Mouse (Mus musculus): Measurements from ENCODE around the gene Patz1.
A peak's percentile ranks its signal among the peaks of the same experiment; 100 is the strongest.

The Patz1 gene

GRCm38 (mm10) chr11:3330991-3331750 lies 42.5 kb downstream of the Patz1 start:
- no peak for DNase-seq (ENCODE audit: low read depth)

DNA sequence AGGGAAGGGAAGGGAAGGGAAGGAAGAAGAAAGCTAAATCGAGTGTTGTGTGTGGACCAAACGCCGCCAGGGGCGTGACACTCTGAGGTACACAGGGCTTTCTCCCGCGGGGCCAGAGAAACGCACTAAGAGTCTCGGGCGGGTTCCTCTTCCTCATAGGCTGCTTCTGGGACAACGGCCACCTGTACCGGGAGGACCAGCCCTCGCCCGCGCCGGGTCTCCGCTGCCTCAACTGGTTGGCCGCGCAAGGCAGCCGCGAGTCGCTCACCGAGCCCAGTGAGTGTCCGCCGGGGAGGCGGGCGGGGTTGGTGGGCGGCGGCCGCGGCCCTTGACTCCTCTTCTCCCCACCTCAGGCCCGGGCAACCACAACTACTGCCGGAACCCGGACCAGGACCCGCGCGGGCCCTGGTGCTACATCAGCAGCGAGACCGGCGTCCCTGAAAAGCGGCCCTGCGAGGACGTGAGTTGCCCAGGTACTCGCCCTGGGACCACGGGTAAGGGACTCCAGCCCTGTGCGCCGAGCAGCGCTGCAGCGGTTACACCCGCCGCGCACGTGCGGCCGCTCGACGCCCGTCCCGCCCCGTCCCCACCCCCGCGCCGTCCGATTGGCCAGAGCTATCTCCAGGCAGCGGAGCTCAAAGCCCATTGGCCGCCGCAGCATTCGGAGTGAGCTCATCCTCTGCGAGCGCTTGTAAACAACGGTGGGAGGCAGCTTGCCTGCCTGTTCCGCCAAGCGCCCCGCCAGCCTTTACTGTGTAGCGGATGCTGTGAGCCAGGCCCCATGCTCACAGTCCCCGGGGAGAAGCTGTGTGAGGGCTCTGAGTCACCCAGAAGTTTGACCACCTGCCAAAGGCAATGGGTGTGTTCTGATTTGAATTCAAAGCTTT lies 43.3 kb downstream of the Patz1 start:
- DNase-seq (ENCODE audit: low read depth), result peak; percentile 91

GRCm38 (mm10) chr11:3333111-3333695 lies 44.5 kb downstream of the Patz1 start:
- no peak for DNase-seq (ENCODE audit: low read depth)

DNA sequence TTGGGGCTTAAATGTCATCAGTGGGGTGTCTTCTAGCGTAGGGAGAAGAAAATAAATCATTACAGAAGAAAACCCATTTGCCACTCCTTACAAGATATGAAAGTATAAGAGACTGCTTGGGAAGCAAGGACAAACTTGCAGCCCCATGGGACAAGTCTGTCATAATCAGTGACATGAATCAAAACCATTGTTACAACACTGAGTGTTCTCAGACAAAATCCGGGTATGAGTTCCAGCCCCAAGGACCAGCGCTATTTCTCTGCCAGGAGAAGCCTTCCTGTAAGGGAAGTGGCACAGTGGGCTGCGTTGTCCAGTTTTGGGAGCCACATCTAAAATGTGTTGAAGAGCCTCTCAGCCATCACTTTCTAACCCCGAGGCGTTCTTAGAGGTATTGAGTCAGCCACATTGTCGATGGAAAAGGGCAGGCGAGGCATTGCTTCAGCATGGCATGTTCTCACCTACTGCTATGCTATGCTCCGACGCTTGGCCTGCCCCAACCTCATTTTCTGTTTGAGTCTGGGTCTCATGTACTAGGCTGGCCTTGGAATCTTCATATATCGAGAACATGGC lies 45.6 kb downstream of the Patz1 start:
- DNase-seq (ENCODE audit: low read depth), result no peak

GRCm38 (mm10) chr11:3334711-3335316 lies 46.1 kb downstream of the Patz1 start:
- DNase-seq (ENCODE audit: low read depth), result no peak

GRCm38 (mm10) chr11:3335651-3336216 lies 47.1 kb downstream of the Patz1 start:
- DNase-seq (ENCODE audit: low read depth), result peak; percentile 69

- no peak for DNase-seq (ENCODE audit: low read depth)
These were observed 47.9 kb downstream of the Patz1 start for GRCm38 (mm10) chr11:3336602-3337001.

DNA sequence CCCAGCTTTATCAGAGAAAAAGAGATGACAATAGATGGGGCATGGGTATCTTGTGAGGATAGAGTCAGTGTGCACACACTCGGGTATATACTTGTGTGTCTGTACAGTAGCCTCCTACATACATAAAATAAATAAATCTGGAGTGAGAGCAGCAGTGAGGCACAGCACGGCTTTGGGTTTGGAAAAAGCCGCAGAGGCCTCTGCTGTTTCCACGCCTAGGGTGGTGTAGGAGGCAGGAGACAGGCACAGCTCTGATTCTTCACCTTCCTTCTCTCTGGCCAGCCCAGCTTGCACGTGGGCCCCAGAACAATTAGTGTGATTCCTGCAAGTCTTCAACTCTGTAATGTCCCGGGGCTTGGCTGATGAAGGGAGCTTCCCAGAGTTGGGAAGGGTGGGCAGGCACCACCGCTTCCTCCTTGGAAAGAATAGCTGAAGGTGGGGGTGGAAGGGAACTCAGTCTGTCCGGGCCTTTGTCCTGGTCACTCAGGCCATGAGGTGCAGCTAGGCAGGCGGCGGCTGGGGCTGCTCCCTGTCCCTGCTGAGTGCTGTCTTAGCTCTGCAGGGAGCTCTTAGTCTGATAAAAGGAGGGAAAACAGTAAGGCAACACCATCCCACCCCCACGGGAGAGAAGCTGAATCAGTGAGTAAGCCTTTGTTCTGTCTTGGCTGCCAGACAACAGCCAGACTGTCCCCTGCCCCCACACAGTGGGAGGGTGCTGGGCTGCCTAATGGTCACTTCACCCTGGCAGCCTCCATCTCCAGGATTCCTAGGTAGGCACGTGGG lies 48.7 kb downstream of the Patz1 start:
- no peak for DNase-seq (ENCODE audit: low read depth)

- DNase-seq (ENCODE audit: low read depth), result no peak
These were observed 49.3 kb downstream of the Patz1 start for GRCm38 (mm10) chr11:3337961-3338360.

DNA sequence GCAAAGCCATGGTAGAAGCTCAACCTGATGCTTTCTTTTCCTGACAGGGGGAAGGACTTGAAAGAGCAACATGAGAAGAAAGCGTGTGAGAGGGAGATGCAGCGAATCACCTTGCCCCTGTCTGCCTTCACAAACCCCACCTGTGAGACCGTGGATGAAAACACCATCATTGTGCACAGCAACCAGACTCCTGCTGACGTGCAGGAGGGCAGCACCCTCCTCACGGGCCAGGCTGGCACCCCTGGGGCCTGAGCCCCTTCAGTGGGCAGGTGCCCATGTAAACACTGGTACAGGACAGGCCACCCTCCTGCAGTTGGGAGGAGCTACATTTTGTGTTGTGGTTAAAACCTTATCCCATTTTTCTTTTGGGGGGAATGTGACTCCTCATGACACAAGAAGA lies 52.8 kb downstream of the Patz1 start:
- no peak for DNase-seq (ENCODE audit: low read depth)

GRCm38 (mm10) chr11:3344916-3345315 lies 56.2 kb downstream of the Patz1 start:
- DNase-seq (ENCODE audit: low read depth), result no peak

DNA sequence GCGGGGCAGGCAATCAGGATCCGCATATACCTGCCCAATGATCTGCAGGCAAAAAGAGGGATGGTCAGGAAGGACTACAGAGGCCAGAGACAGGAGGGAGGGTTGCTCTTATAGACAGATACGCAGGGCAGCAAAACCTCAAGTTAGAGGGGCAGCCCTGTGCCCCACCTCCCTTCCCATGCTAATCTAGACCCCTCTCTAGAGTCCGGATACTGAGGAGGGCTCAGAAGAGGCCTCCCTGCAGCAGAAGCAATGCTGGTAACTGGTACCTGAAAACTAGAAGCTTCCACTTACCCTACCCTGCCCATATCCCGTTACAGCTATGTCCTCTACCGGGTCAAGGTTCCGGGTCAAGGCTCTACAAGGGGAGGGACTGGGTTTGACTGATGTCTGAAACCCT lies 57.7 kb downstream of the Patz1 start:
- DNase-seq (ENCODE audit: low read depth), result no peak

GRCm38 (mm10) chr11:3347091-3347834 lies 58.6 kb downstream of the Patz1 start:
- peak; percentile 85 for DNase-seq (ENCODE audit: low read depth)

GRCm38 (mm10) chr11:3347835-3348195 lies 59.1 kb downstream of the Patz1 start:
- no peak for DNase-seq (ENCODE audit: low read depth)

- DNase-seq (ENCODE audit: low read depth), result no peak
These were observed 60.1 kb downstream of the Patz1 start for GRCm38 (mm10) chr11:3348576-3349342.

- DNase-seq (ENCODE audit: low read depth), result no peak
These were observed 60.6 kb downstream of the Patz1 start for GRCm38 (mm10) chr11:3349343-3349695.

DNA sequence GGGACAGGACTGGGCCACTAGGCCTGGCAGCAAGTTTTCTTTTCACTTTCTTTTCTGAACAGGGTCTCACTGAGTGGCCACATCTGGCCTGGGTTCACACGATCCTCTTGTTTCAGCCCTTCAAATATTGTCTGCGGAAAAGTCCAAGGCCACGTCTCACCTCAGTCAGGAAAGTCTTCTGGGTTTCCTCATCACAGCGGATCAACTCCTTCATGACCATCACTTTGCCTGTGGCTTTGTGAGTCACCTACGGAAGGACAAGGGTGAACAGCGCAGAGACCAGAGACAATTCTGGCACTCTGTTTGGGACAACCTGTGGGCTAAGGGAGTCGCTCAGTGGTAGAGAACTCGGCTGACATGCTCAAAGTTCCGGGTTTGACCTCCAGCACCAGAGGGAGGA lies 63.5 kb downstream of the Patz1 start:
- no peak for DNase-seq (ENCODE audit: low read depth)

- no peak for DNase-seq (ENCODE audit: low read depth)
These were observed 64.4 kb downstream of the Patz1 start for GRCm38 (mm10) chr11:3352990-3353585.
